Mouse (Mus musculus): Measurements from ENCODE around the gene Dysf.

GRCm38 (mm10) chr6:84168571-84168970 lies 160.2 kb downstream of the Dysf start:
- TF ChIP-seq POLR2A (IDR thresholded peaks at IDR 0.05; ENCODE audit: borderline replicate concordance, extremely low read depth, low read depth, low read length) (no peak), CTCF (IDR thresholded peaks at IDR 0.05; ENCODE audit: insufficient read depth, low read length) (no peak)
